Mouse (Mus musculus) G1E (cell line): ENCODE data around the gene Pde4d. TPM values are rescaled to one million over a fixed set of nuclear protein-coding genes. Genes with fewer than 3 reads are reported as not detected.

Experiments
- ATAC-seq: 2 replicates; pipeline ENCODE4 v1.8.0; 2016; ENCODE audit warnings: mild to moderate bottlenecking; ENCODE audit not compliant: insufficient number of reproducible peaks, poor library complexity, low FRiP score, severe bottlenecking; ENCODE audit errors: extremely low read depth
- DNase-seq: peaks from one replicate; pipeline ENCODE4 v3.0.0; 2012; ENCODE audit warnings: low spot score
- H3K27me3 ChIP-seq: 2 replicates; pipeline ENCODE4 v1.6.1; 2012; ENCODE audit warnings: mild to moderate bottlenecking, low read length, inconsistent platforms; ENCODE audit not compliant: insufficient read depth
- H3K36me3 ChIP-seq: replicated peaks from 2 replicates; pipeline ENCODE3; 2012; ENCODE audit warnings: mild to moderate bottlenecking, inconsistent platforms
- H3K4me1 ChIP-seq: 2 replicates; pipeline ENCODE4 v1.6.1; 2012; ENCODE audit warnings: low read depth, low read length, inconsistent platforms, mixed read lengths; ENCODE audit not compliant: insufficient read depth
- H3K4me3 ChIP-seq: 2 replicates; pipeline ENCODE4 v1.5.1; 2012; ENCODE audit warnings: low read depth, mild to moderate bottlenecking, inconsistent platforms, low read length, moderate library complexity, mixed read lengths
- H3K9me3 ChIP-seq: replicated peaks from 2 replicates; pipeline ENCODE4 v1.6.1; 2012; ENCODE audit warnings: inconsistent platforms
- CTCF ChIP-seq: IDR thresholded peaks from 2 replicates; pipeline ENCODE4 v1.5.1; 2012; ENCODE audit warnings: low read depth, low read length, inconsistent platforms, mixed read lengths
- GATA1 ChIP-seq: IDR thresholded peaks from 2 replicates; pipeline ENCODE4 v1.6.1; 2012; ENCODE audit warnings: borderline replicate concordance, low read length, inconsistent platforms, mixed read lengths
- GATA2 ChIP-seq: IDR thresholded peaks from 2 replicates; pipeline ENCODE4 v1.6.1; 2012; ENCODE audit warnings: low read depth, low read length, inconsistent platforms, borderline replicate concordance
- POLR2AphosphoS5 ChIP-seq: IDR thresholded peaks from 2 replicates; pipeline ENCODE4 v1.6.1; 2012; ENCODE audit warnings: low read depth, low read length, inconsistent platforms; ENCODE audit not compliant: insufficient replicate concordance
- TAL1 ChIP-seq: conservative IDR thresholded peaks from 2 replicates; pipeline ENCODE4 v1.6.1; 2012; ENCODE audit warnings: low read depth, low read length, inconsistent platforms, mixed read lengths
- polyA plus RNA-seq: library from polyadenylated mRNA; stranded (reverse); fragments of >175 nt; gene quantifications from 2 replicates; pipeline ENCODE4 v1.2.3, GENCODE M21; 2012
- total RNA-seq, 2 experiments: library from RNA; stranded (forward) in 1 of 2; stranded (reverse) in 1 of 2; fragments of 200-1000 nt in 1 of 2; fragments of >200 nt in 1 of 2; fragmentation: Nextera tagmentation in 1 of 2; gene quantifications; 2 replicates each; pipeline ENCODE4 v1.2.3; 2014 to 2017

The Pde4d gene
- total and polyA plus RNA-seq, 3 experiments, result 8.2 to 124 (median 22.6) TPM

DNA sequence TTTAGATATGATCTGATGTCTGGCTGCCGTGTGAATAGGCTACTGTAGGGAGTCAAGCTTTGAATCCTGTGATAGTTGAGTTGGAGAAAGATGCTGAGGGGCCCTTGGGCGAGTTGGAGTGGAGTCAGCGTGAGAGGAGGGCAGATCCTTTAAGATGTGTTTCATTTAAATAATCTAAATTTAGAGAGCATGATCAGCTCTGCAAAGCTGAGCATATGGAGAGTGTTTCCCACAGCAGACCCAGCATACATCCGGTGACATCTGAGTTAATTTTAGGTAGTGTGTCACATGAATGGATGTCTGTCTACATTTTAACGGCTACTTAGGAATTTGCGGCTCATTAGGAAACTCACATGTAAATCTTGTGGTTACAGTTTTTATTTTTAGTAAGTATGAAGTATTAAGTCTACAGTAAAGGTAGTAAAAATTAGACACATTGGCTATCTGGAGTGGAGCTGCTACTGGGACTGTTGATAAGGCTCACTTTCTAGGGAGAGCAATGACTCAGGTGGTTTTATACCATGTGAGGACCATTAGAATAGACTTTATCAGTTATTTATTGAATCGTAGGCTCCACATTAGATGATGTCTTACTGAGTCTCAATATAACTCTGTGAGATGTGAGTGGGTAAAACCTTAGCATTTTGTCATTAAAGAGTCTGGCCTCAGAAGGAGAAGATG, 77.5 kb downstream of the Pde4d start:
- peak; percentile 93 for ATAC-seq
- H3K9me3 ChIP-seq, result no peaks in the 10 kb centered on the region
- H3K4me1 ChIP-seq, result peaks cover 8% of the 10 kb centered on the region; the same call in 1 of the 2 replicates
- H3K27me3 ChIP-seq, result peaks cover 12% of the 10 kb centered on the region
- TF ChIP-seq TAL1, result no peak
- no peak for TF ChIP-seq CTCF
- TF ChIP-seq GATA2, result no peak
- no peak for TF ChIP-seq GATA1
- no peak for TF ChIP-seq POLR2AphosphoS5
- no peak overlapping the region for H3K4me3 ChIP-seq
- no peak for DNase-seq
- H3K36me3 ChIP-seq, result no peaks in the 10 kb centered on the region

DNA sequence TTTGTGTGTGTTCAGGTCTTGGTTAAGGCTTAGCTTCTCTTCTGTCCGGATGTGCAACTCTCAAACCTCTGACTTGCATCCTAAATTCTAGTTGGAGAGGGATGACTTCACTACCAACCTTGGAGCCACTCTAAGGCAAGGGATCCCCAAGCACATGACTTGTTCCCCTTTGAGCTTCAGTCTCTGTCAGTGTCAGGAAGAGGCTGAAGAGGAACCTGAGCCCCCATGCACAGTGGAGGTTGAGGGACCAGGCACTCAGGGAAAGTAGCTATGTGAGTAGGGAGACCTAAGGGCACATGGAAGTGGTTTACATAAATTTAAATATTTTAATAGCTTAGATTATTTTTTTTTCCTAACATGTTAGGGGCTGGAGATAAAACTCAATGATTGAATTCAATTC, 78.6 kb downstream of the Pde4d start:
- Histone ChIP-seq H3K36me3 (no peaks in the 10 kb centered on the region), H3K4me3 (no peak overlapping the region), H3K27me3 (peaks cover 15% of the 10 kb centered on the region), H3K4me1 (peaks cover 8% of the 10 kb centered on the region; the same call in 1 of the 2 replicates), H3K9me3 (no peaks in the 10 kb centered on the region)
- DNase-seq (no peak), ATAC-seq (no peak)
- TF ChIP-seq POLR2AphosphoS5 (no peak), GATA1 (no peak), TAL1 (no peak), CTCF (no peak), GATA2 (no peak)

DNA sequence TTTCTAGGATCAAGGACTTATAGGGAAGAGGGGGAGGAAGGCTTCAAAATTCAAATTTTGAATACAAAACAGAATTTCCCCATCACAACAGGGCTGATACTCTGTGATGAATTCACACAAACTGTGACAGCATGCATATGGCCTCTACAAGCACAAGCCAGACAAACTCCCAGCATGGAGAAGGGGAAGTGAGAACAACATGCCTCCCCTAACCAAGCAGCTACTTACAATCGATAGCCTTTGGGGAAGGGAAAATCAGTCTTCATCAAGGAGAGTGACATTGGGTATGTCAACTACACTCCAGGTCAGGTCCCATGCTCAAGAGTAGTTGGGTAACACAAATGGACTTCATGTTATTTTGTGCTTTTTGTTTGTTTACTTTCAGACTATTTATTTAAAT, 83.1 kb downstream of the Pde4d start:
- Histone ChIP-seq H3K27me3 (peaks cover 7% of the 10 kb centered on the region), H3K4me3 (no peak overlapping the region), H3K4me1 (peaks cover 3% of the 10 kb centered on the region; the same call in 1 of the 2 replicates), H3K9me3 (no peaks in the 10 kb centered on the region), H3K36me3 (no peaks in the 10 kb centered on the region)
- TF ChIP-seq TAL1, result no peak
- no peak for TF ChIP-seq GATA2
- TF ChIP-seq GATA1, result no peak
- no peak for TF ChIP-seq CTCF
- TF ChIP-seq POLR2AphosphoS5, result no peak
- ATAC-seq, result no peak
- DNase-seq, result no peak

DNA sequence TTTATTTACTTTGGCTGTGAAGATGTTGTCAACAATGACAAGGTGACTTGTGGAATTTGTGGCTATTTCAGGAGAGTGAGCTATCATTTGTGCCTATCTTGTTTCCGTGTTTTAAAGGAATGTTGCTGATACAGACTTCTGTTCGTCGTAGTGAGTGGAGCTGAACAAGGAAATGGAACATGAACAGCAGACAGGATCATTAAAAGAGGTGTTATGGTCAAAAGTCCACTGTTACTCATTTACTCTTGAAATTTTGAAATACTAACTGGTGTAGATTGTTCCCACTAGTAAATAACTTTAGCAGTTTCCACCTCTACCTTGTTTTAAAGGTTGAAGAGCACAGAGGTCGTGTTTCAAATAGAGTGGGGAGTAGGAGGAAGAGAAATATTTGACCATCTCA, 86.7 kb downstream of the Pde4d start:
- no peaks in the 10 kb centered on the region for H3K9me3 ChIP-seq
- TF ChIP-seq POLR2AphosphoS5, result no peak
- TF ChIP-seq GATA1, result no peak
- TF ChIP-seq TAL1, result no peak
- TF ChIP-seq CTCF, result no peak
- no peak for TF ChIP-seq GATA2
- H3K4me3 ChIP-seq, result no peak overlapping the region
- no peak for DNase-seq
- no peaks in the 10 kb centered on the region for H3K36me3 ChIP-seq
- no peaks in the 10 kb centered on the region for H3K4me1 ChIP-seq
- ATAC-seq, result no peak
- H3K27me3 ChIP-seq, result peaks cover 2% of the 10 kb centered on the region; the same call in 1 of the 2 replicates

DNA sequence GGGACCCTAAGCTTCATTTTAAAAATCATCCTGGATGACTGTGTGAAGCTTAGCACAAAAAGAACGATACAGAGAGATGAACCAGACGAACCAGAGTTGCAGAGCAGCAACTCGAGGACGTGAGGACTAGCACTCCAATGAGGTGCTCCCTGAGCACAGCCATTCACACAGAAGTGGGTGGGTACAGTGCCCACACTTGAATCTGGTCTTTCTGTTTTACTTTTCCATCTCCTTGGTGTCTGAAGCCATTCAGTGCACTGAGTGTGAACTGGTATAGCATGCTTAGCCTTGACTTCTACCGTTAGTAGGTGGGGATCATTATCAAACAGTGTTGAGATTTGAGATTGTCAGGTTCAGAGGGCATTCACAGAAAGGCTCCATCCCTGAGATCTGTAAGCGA, 87.2 kb downstream of the Pde4d start:
- no peak for DNase-seq
- no peaks in the 10 kb centered on the region for H3K9me3 ChIP-seq
- TF ChIP-seq GATA1, result no peak
- TF ChIP-seq GATA2, result no peak
- no peak for TF ChIP-seq CTCF
- TF ChIP-seq POLR2AphosphoS5, result no peak
- no peak for TF ChIP-seq TAL1
- peaks cover 2% of the 10 kb centered on the region; the same call in 1 of the 2 replicates for H3K27me3 ChIP-seq
- H3K36me3 ChIP-seq, result no peaks in the 10 kb centered on the region
- ATAC-seq, result no peak
- H3K4me3 ChIP-seq, result no peak overlapping the region
- no peaks in the 10 kb centered on the region for H3K4me1 ChIP-seq

DNA sequence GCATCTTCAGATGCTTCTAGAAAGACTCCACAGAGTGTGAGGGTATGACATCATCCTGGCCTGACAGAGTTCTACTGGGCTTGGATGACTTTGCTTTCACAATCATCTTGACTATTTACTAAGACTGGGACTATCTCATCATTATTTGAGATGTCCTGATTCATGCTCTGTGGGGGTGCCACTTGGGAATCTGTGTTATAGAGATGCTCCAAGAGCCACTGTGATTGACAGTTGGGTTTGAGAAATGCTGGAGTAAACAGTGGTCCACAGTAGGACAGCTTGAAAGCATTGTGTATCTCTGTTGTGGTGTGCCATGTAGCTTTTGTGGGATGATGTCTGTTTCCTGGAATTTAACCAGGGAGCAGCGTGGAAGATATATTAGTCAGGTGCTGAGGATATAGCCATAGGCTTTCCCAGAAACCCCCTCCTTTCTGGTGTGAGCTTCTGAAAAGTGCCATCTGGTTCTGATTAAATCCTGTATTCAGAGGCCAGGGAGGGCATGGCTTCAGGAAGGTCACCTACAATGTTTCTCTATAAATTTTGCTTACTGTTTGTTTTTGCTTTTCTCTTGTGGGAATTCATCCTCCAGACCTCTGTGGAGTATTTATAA, 89.1 kb downstream of the Pde4d start:
- Histone ChIP-seq H3K9me3 (no peaks in the 10 kb centered on the region), H3K36me3 (no peaks in the 10 kb centered on the region), H3K4me3 (no peak overlapping the region), H3K27me3 (no peaks in the 10 kb centered on the region), H3K4me1 (no peaks in the 10 kb centered on the region)
- DNase-seq, result no peak
- ATAC-seq, result no peak
- TF ChIP-seq GATA2 (no peak), GATA1 (no peak), CTCF (no peak), POLR2AphosphoS5 (no peak), TAL1 (no peak)
